Mouse (Mus musculus) gastrocnemius, postnatal 25 days (tissue): Measurements from ENCODE around the gene Pom121l2. TPM values are rescaled to one million over a fixed set of nuclear protein-coding genes. Genes with fewer than 3 reads are reported as not detected.
A peak's percentile ranks its signal among the peaks of the same experiment; 100 is the strongest.

ENCODE experiments used
- DNase-seq: peaks from one replicate; pipeline ENCODE4 v3.0.0; 2022
- total RNA-seq, 2 experiments: library from RNA; stranded (reverse); gene quantifications; 1 replicate in 1 of 2; 2 replicates in 1 of 2; pipeline ENCODE4 v1.2.3; 2021

Pom121l2 gene
- total RNA-seq, 2 experiments from 2014 or later = not detected

DNA sequence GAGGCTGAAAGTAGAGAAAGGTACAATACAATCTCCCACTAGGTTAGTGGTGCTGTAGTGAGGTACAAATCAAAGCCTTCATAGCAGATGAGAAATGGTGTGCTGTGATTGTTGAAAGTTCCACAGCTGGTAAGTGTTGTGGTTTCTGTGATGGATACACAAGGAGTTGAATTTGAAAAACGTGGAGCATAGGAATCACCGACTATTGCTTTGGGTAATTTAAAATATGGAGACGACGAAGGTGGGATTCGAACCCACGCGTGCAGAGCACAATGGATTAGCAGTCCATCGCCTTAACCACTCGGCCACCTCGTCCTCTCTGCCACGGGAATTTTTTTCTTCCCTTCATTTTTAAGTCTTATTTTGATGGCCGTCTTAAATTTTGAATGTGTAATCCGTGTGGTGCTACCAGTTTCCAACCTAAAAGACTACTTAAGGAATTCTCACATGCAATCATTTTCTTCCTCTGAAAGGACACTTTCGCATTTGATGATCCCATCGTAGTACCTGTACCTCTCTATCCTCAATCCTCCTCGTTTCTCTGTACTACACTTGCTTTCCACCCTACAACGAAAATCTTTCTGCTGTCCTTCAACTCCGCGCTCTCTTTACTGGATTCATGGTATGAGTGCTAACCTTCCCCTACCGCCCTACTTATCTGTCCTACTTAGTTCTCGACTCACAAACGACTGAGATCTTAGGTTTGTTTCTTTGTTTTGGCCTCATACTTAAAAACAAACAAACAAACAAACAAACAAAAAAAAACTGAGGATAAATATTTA lies 13.2 kb downstream of the Pom121l2 start:
- DNase-seq = no peak

DNA sequence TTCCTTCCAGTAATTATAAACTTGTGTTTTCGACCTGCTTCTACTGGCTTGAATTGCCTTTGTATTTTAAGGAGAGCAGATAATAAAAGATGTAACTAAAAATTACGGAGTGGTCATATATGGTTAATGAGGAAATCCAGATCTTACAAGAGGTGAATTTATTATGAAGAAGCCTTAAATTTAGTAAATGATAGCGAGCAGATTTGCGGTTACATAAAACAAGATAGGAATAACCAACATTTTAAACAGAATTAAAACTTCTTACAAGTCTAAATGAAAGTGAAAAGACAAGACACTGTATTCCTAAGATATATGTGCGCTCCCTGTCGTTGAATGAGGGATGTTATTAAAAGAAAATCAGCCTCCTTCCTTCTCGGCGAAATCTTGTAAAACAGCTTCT lies 13.9 kb downstream of the Pom121l2 start:
- DNase-seq = no peak

DNA sequence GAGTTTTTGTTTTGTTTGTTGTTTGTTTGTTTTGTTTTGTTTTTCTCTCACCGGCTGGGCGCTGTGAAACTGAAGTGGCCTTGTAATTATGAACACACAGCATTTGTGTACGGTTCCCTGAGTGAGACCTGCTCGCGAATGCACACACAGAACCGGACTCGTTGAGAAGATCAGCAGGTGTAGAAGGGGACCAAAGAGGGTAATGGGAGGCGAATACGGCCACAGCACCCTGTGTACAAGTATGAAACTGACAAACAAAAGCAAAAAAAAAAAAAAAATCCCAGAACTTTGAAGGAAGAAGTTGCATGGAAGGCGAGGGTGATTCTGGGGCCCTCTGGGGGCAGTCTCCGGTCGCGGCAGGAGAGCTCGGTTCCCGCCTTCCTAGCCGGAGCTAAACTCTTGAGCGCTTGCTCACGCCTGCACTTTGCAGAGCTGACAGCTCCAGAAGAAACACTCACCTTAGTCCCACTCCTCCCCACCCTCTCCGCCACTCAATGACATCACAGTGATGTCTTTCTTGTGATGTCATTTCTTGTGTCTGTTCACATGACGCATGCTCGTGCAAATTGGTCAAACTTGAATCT lies 14.4 kb downstream of the Pom121l2 start:
- no peak for DNase-seq

DNA sequence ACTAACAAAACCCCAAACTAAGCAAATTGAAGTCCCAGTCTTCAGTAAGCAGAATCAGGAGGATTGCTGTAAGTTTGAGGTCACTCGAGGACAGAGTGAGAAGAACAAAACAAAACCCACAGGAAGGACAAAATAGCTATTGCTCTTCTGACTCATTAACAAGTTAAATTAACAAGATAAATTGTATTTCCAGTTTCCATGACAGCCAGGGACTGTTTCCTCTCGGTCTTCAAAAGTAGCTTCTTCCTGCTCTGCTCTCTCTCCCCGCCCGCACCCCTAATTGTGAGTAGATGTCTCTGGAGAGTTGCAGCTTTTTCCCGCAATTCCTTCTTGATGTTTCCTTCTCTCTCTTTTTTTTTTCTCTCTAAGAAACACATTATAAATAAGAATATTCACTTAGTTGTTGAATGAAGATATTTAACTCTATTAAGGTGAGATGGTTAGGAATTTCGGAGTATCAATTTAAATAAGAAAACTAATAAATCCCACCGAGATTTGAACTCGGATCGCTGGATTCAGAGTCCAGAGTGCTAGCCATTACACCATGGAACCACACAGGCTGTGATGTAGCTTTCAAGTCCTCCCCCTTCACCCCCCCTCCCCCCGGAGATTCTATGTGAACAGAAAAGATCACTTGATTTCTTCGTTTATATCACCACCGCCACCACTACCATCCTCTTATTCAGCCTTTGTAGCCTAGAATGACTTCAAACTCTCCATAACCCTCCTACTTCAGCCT lies 15.3 kb downstream of the Pom121l2 start:
- DNase-seq = no peak

DNA sequence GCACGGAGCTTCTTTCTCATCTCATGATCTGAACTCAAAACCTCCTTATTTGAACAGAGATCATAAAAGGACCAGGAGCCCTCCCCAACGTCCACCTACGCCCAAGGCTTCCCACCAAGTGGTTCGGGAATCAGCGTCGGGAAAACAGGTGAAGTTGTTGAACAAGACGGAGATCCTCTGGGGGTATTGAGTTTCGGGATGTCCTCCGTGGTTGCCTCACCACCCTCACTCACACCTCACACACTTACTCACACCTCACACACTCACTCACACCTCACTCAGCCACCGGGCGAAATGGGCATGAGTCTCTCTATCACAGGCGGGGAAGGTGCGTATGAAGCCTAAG lies 15.8 kb downstream of the Pom121l2 start:
- no peak for DNase-seq

DNA sequence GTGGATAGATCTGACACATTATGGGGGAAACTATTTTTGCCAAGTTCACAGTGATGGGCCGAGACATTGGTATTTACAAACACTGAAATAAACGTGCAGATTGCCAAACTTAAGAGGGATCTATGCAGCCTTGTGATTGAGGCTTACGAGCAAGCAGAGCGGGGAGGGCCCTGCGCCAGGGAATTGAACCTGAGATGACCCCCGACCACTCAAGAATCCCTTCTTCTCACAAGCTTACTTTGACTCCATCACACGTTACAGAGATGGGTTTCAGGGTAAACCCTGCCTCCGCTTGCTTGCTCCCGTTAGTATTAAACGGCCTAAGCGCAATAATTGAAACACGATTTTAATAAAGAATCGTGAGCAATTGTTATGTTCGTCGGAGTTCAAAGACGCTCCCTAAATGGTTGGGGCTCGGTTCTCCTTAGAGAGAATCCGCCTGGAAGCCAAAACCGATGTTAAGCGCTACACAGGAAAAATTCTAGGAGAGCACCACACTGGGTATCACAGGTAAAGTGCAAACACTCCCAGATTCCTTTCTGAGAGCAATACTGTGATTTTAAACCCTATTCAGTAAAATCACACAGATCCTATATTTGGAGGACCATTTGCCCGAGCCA lies 16.3 kb downstream of the Pom121l2 start:
- DNase-seq = no peak

DNA sequence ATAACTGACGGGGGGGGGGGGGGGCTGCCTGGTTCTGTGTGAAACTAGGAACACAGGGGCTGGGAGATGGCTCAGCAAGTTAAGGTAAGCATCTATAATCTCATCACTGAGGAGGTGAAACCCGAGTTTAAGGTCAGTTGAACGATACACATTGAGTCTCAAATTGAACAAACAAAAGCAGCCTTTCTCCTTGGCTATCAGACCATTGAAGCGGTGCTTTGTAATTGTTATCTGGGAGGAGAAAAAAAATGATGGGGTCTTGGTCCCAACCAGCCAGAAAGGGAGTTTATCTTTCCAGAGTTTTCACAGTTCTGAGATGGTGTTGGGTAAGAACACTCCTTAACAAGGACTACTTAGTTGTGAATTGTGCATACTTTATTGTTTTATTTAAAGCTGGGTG lies 16.8 kb downstream of the Pom121l2 start:
- DNase-seq = no peak

DNA sequence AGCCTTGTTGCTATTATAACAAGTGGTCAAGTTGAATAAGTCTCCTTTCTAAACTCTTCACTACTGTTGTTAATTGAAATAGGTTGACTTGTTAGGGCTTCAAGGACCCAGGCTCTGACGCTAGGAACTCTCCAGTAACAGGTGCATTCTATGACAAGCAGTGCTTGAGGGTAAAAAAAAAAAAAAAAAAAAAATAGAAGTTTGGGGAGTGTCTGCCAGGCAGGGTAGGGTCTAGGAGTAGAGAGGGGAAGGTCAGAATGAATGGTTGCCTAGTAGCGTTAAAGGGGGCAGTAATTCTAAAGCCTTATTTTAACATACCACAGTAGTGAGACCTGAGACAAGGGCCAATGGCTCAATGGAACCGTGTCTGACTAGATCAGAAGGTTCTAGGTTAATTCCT lies 17.4 kb downstream of the Pom121l2 start:
- DNase-seq = no peak

DNA sequence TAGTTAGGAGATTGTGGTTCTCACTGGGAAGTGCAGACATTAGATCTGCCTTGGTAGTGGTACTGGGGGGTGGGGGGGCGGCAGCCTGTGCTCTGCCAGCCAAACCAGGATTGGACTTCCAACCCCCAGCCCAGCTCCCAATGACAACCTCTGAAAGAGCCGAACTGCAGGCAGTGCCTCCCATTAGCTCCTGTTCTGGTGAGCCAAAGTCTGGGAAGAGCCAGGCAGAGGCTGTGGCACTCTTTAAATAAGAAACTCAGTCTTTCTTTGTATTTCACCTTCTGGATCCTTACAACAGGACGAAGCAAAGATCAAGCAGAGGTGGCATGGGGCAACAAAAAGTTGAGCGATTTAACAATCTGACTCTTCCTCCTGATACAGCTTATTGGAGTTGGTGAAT lies 18.2 kb downstream of the Pom121l2 start:
- no peak for DNase-seq

DNA sequence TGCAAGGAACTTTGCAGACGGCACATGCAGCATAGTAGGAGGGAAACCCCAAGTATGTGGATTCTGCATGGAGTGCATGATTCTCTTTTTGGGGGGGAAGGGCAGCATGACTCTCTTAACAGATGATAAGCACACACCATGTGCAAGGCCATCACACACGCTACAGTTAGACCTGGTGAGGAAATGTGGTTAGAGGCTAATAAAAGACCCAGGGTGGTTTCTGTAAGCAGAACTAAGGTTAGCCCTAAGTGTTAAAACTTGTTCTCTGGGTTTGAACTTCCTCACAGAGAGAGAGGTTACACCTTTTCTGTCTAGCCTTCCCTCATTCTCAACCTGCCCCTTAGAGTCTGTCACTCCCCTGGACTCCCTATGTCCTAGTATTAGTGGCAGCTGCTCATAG lies 20.4 kb downstream of the Pom121l2 start:
- DNase-seq = no peak

DNA sequence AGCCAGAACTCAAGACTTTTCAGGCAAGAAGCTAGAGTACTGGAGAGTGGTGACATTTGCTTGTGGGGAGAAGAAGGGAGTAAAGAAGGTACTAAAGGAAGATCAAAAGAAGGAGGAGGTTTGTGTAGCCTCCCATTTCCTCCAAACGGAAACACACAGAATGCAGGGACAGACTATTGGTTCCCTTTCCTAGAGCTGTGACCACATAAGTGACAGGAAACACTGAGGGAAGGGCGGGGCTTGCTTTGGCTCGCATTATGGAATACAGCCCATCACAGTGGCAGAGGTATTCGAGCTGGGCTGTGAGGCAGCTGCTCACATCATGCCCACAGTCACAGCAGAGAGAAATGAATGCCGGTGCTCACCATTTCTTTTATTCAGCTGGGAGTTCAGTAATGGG lies 20.8 kb downstream of the Pom121l2 start:
- no peak for DNase-seq

DNA sequence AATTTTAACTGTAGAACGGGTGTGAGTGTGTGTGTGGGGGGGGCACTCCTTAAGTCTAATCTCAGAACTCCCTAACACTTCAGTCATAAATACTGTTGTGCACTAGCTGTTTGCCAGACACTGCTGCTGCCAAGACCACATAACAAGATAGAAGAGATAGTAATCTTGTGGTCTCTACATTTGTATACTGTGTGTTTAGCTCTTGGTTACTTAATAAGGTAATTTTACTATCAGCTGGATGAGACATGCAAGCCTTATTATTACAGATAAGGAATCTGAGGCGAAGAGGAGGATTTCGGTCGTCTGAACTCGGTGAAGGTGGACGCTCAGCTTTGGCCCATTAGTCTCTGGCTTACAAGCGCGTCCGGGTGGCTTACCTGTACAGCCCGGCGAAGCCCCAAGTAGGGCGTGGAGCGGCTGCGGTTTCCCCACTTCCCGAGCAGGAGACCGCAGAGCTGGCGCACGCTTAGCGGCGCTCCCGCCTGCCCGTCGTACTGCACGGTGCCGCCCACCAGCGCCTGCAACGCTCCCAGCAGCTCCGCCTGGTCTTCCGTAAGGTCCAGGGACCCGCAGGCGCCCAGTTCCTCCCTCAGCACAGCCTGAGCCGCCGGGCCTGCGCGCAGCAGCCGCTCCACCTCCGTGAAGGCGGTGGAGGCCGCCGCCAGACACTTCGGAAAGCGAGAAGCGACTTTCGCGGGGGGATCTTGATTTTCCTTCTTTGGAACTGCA lies 24.8 kb downstream of the Pom121l2 start:
- peak; percentile 27 for DNase-seq

DNA sequence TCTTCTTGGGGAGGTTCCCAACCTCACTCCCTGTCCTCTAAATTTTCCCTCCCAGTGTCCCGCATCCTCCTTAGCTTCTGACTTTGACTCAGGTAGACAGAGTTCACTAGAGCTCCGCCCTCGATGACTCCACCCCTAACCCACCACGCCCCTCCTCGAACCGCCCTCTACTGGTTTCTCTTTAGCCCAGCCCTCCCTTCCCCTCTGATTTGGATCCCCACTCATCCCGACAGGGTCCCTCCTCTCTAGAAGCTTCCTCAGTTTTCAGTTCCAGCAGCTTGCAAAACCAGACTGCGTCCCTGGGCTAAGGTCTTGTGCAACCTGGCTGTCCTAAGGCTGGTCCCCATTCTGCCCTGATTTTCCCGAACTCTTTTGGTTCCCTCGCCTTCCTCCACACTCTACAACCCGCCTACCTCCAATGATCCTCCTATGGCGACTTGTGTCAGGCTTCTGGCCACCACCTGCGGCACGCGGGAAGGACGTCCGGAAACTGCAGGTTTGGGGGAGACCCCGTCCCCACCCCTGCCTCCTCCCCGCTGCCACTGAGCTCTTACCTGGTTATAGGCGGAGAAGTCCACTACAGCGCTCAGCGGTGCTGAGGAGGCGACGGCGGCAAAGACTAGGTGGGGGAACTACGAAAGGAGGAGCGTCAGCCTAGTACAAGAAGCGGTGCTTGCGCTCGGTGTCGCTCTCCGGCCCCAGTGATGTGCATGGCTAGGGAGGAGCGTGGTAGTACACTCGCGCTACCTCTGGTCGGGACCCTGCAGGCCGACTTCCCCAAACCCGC lies 25.5 kb downstream of the Pom121l2 start:
- no peak for DNase-seq

DNA sequence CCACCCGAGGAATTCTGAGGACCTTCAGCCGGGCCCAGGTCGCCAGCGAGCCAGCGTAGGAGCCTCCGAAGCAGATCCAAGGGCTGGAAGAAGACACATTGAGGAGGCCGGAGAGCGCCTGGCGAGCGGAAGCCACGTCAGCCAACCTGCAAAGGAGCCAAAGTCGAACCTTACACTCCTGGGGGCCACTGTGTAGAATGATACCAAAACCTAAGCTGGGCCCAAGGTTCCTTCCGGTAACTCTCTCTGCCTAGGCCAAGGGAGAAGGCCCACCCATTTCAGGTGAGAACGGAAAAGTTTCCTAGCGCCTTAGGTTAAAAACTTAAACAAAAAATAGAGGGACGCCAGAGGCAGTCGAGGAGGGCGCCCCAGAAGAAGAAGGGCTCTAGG lies 26.1 kb downstream of the Pom121l2 start:
- no peak for DNase-seq

DNA sequence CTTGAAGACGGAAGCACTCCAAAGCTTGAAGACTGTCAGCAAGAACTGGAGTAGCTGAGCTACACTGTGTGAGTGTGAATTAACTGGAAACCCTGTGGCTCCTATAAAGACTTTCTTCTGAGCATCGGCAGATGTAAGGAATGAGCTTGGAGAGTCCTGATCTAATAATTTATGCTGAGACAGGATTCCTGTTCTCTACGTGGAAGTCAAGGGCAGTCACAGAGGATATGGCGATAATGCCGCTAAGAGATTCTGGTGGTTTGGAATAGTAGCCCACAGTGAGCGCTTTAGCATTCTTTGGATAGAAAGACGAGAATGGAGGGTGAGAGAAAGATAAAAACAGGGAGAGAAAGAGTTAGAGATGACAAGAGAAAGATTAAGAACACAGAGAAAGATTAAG lies 26.9 kb downstream of the Pom121l2 start:
- DNase-seq = no peak

DNA sequence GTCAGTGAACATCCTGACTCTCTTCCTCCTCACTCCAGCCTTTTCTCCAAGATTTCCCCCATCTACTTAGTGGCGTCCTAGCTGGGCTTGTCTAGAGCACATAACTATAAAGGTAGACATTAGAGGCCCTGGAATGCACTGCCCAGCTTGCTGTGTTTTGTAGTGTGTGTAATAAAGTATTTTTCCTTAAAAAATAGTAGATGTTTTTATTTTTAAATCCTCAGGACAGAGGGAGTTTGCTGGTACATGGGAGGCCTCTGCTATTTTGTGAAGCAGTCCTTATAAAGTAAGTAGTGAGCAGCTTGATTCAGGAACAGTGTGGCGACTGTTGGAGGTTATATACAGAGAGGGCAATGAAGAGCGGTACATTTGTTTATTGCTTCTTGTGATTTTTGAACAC lies 27.7 kb downstream of the Pom121l2 start:
- no peak for DNase-seq

DNA sequence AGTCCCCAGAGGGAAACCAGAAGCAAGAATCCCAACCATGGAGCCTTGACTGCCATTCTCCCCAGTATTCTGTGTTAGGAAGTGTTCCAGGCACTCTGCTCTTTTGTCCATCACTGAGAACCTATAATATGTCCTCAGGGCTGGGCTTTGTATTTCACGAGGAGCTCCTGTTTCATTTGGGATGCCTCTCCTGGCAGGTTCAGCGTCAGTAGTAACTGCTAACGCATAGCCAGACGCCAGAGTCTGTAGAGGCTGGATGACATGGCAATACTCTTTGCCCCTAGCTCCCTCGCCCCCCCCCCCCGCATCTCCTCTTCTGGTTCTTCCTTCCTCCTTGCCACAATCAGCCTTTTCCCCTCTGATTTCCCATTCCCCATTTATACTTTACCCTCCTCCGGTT lies 28.6 kb downstream of the Pom121l2 start, which contains the start of gene Prss16:
Gene Prss16, minus strand, starts transcription at position 101 of the 400 bp plus-strand sequence.
- no peak for DNase-seq

DNA sequence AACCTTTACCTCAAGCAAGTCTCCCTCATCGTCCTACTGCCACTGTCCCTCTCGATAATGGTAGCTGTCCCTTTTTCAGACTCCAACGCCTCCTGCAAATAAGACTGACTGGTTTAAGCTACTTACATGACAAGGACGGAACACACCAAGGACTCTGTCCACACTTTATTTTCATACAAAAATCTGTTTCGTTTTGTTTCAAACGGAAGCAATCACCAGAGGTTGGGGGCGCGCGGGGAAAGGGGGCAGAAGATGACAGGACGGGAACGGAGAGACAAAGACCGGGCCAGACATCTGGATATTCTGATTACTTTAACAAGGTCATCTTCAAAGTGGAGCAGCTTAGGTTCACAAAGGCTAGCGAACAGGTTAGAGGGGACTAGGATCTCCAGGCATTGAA lies 32.7 kb downstream of the Pom121l2 start:
- no peak for DNase-seq

DNA sequence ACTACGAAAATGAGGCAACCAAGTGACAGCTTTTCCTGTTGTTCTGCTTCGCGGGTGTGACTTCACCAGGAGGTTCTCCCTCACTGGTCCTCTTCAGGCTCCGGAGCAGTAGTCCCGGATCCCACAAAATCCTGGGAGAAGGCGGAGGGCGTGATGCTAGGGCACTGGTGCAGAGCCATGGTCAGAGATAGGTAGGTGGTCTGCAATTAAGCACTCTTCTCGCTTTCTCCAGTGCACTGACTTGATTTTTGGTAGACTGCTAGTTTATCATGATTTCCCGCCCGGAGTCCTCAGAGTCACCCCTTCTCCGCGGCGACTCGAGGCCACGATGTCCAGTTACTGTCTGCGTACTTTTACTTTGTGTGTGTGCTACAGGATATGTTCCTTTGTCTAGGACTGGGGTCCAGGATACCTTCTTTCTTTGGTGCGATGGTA lies 33.4 kb downstream of the Pom121l2 start:
- no peak for DNase-seq

DNA sequence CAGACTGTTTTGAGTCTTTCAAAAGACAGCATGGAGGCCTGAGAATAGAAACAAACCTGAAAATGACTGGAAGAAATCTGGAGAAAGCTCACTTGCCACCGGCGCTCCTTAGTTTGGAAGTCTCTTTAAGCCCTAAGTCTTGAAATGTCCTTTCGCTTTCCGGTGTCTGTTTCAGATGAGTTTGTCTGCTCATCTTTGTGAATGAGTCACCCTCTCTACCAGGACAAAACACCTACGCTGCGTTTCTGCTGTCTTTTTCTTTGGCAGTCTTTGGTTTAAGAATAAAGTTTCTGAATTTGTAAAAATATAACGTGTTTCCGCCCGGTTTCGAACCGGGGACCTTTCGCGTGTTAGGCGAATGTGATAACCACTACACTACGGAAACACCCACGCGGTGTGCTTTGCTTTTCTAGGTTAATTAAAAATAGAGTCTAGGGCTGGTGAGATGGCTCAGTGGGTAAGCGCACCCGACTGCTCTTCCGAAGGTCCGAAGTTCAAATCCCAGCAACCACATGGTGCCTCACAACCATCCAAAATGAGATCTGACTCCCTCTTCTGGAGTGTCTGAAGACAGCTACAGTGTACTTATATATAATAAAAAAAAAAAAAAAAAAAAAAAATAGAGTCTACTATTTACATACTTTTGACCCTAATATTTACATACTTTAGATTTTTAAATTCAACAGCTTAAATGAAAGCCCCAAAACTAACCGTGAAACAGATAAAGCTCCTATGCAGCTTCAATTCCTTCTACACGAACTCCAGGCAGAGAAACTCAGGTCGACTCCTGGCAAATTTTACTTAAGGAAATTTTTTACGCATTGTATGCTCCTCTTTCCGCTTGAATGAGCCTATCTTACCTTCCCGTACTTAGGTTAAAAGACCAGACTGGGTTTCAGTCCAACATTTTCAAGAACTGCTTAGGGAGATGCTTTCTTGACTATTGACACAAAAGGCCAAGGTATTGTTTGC lies 34.8 kb downstream of the Pom121l2 start:
- DNase-seq = peak; percentile 49
